Mouse (Mus musculus) intestine, embryonic 15.5 days (tissue): ENCODE measurements around the gene Slc30a2. TPM values are rescaled to one million over a fixed set of nuclear protein-coding genes. Genes with fewer than 3 reads are reported as not detected.

Source experiments
- polyA plus RNA-seq: library from polyadenylated mRNA; unstranded; fragments of >200 nt; fragmentation: Nextera tagmentation; extraction: Ambion mirVana; gene quantifications from 2 replicates; pipeline ENCODE4 v1.2.1, GENCODE M21; 2015

The Slc30a2 gene
- polyA plus RNA-seq, 1 experiment from 2014 or later, result 4.4 TPM

Other genes with a start within 250 kb of the Slc30a2 start
- gene Cd52, start 248.1 kb upstream of the Slc30a2 start, polyA plus RNA-seq, result 27.0 and 29.7 TPM in 2 replicates
- 4.4 and 6.0 TPM in 2 replicates for gene Ubxn11, start 240.6 kb upstream of the Slc30a2 start, polyA plus RNA-seq
- 362 and 375 TPM in 2 replicates for gene Sh3bgrl3, start 214.4 kb upstream of the Slc30a2 start, polyA plus RNA-seq
- gene Cep85, start 156.1 kb upstream of the Slc30a2 start, polyA plus RNA-seq, result 90.0 and 91.6 TPM in 2 replicates
- not detected in 2 replicates for gene Gm7534, start 140.2 kb upstream of the Slc30a2 start, polyA plus RNA-seq
- 0.19 and 0.43 TPM in 2 replicates for gene Catsper4, start 115.8 kb upstream of the Slc30a2 start, polyA plus RNA-seq
- 12.2 and 12.7 TPM in 2 replicates for gene Cnksr1, start 104.8 kb upstream of the Slc30a2 start, polyA plus RNA-seq
- gene E130218I03Rik, start 99.5 kb upstream of the Slc30a2 start, polyA plus RNA-seq, result 0.23 and 0.34 TPM in 2 replicates
- gene Zfp593, start 97.6 kb upstream of the Slc30a2 start, polyA plus RNA-seq, result 16.4 and 16.7 TPM in 2 replicates
- gene Gm30191, start 96.2 kb upstream of the Slc30a2 start, polyA plus RNA-seq, result not detected in 2 replicates
- gene Grrp1, start 89.1 kb upstream of the Slc30a2 start, polyA plus RNA-seq, result 5.0 TPM in 2 replicates
- 15.7 and 17.9 TPM in 2 replicates for gene Pdik1l, start 55.3 kb upstream of the Slc30a2 start, polyA plus RNA-seq
- 0.68 and 1.0 TPM in 2 replicates for gene Trim63, start 28.1 kb upstream of the Slc30a2 start, polyA plus RNA-seq
- gene Extl1, start 40.7 kb downstream of the Slc30a2 start, polyA plus RNA-seq, result 1.4 and 1.5 TPM in 2 replicates
- gene Pafah2, start 53.1 kb downstream of the Slc30a2 start, polyA plus RNA-seq, result 42.4 and 42.6 TPM in 2 replicates
- 1,243 and 1,415 TPM in 2 replicates for gene Stmn1, start 125.1 kb downstream of the Slc30a2 start, polyA plus RNA-seq
- 11.5 TPM in 2 replicates for gene Paqr7, start 153.5 kb downstream of the Slc30a2 start, polyA plus RNA-seq
- gene Aunip, start 167.8 kb downstream of the Slc30a2 start, polyA plus RNA-seq, result 16.0 and 18.0 TPM in 2 replicates
- gene Mtfr1l, start 192.2 kb downstream of the Slc30a2 start, polyA plus RNA-seq, result 88.3 and 96.4 TPM in 2 replicates
- 15.3 and 25.1 TPM in 2 replicates for gene Selenon, start 209.0 kb downstream of the Slc30a2 start, polyA plus RNA-seq